ENCODE assay signal across 18 mouse cellular contexts in the genomic region with DNA sequence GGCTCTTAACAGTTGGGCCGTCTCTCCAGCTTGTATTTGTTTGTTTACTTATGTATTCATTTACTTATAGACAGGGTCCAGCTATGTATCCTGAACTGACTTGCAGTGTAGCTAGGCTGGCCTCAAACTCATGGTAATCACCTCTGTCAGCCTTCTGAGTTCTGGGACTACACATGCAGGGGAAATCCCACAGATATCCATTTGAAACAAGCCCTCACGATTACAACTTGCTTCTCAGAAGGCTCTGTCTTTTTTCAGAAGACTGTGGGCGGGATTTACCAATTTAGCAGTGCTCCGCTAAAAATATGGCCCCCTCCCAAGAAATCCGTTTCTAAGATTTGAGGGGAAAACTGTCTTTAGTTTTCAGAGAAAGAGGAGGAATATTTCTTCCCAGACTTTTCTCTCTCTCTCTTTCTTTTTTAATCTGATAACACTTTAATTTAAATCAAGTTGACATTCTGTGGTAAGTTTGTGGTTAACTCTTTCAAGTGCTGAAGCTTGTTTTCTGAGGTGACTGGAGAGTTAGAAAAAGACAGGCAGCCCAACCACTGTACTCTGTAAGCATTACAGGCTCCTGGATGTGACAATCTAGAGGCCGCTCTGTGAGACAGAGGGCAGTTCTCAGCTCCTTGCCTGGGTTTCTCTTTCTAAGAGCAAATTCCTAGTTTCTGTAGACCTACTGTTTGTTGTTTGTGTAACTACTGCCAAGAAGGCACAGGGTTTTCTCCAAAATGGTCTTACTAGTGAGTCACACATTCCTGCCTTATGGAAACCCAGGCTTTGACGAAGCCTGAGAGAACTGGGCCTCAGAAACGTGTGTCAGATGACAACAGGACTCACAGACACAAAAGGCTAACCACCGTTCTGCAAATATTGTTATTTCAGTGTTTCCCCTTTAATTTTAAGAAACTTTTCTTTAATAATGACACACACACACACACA. TPM values are rescaled to one million over a fixed set of nuclear protein-coding genes. Genes with fewer than 3 reads are reported as not detected.
DNase-seq lines count a peak whose midpoint lies in the region; ATAC-seq lines count a peak whose summit lies in the region.
"Had no signal": no experiment of that assay in that cellular context is flagged by ENCODE, and none has a peak within 500 bp of the region (broad histone marks: within the 10 kb centered on the region; RNA-seq: fewer than 3 reads in every experiment).

No protein-coding gene starts in this region.

- H3K27ac ChIP-seq in limb, embryonic 10.5 days = no peak overlapping the region
- H3K27ac ChIP-seq: hindbrain, embryonic 14.5 days; liver, embryonic 12.5 days; stomach, embryonic 15.5 days had no signal

- DNase-seq in frontal cortex, adult 2 months (ENCODE audit: extremely low spot score in 1 of 2, low spot score in 1 of 2) = peak; percentile 34 to 79
- no peak for DNase-seq in frontal cortex, postnatal 25 days (ENCODE audit: low spot score in 2 of 2)
- peak; percentile 30 for DNase-seq in thymus, postnatal 25 days
- DNase-seq in thymus, adult 18-20 months = no peak
- peak; percentile 88 for DNase-seq in induced T-regulatory cell, adult 2 months (ENCODE audit: low read depth)
- no peak for DNase-seq in limb, embryonic 10.5 days (ENCODE audit: low spot score)
- no peak for DNase-seq in urinary bladder, adult 2 months (ENCODE audit: low spot score)
- DNase-seq: kidney, postnatal 10 days; layer of hippocampus, postnatal 36 days; retina, postnatal 1 day had no signal

- no peaks in the 10 kb centered on the region for H3K4me1 ChIP-seq in limb, embryonic 10.5 days
- H3K4me1 ChIP-seq: heart, embryonic 12.5 days; liver, embryonic 12.5 days; stomach, embryonic 15.5 days had no signal

- no peak overlapping the region for H3K4me3 ChIP-seq in limb, embryonic 10.5 days
- H3K4me3 ChIP-seq: heart, embryonic 12.5 days; liver, embryonic 12.5 days; stomach, embryonic 15.5 days had no signal

- H3K36me3 ChIP-seq in limb, embryonic 10.5 days = no peaks in the 10 kb centered on the region
- H3K36me3 ChIP-seq: heart, embryonic 12.5 days; liver, embryonic 12.5 days; stomach, embryonic 15.5 days had no signal

- no peaks in the 10 kb centered on the region for H3K9me3 ChIP-seq in limb, embryonic 10.5 days (replicated peaks)
- H3K9me3 ChIP-seq: heart, embryonic 12.5 days; liver, embryonic 12.5 days; stomach, embryonic 15.5 days had no signal

- H3K27me3 ChIP-seq in limb, embryonic 10.5 days (ENCODE audit: low read depth, poor library complexity, severe bottlenecking) = no peaks in the 10 kb centered on the region
- H3K27me3 ChIP-seq: heart, embryonic 12.5 days; liver, embryonic 12.5 days; stomach, embryonic 15.5 days had no signal

- WGBS in limb, embryonic 10.5 days = 73% methylated on average over 9 of the region's 9 CpGs

- no peak for ATAC-seq in granulocyte monocyte progenitor cell, adult 5-6 weeks (replicated peaks; ENCODE audit: poor library complexity, severe bottlenecking)
- ATAC-seq: forebrain, embryonic 16.5 days; liver, embryonic 12.5 days had no signal

RNA-seq across cellular contexts. Expression of a gene that starts 12.7 kb away (rescaled TPM):
- 0.20 and 0.25 TPM in 2 replicates for polyA plus RNA-seq in frontal cortex, adult 2 months (2012; rRNA removed)
- not detected in 2 replicates for polyA plus RNA-seq in limb, embryonic 10.5 days (2016; fragmentation: Nextera tagmentation; extraction: Ambion mirVana)
- not detected in 2 replicates for total RNA-seq in granulocyte monocyte progenitor cell, adult 5-6 weeks (2014; fragmentation: Nextera tagmentation)
- total RNA-seq in granulocyte monocyte progenitor cell, adult 5-6 weeks (2017) = not detected in 2 replicates
- 0.65 and 0.96 TPM in 2 replicates for polyA plus RNA-seq in urinary bladder, adult 2 months (2012; rRNA removed)
- polyA plus RNA-seq: forebrain, embryonic 16.5 days; heart, embryonic 12.5 days; hindbrain, embryonic 14.5 days; liver, embryonic 12.5 days; neural tube, embryonic 11.5 days had no signal

RNA-seq across cellular contexts. Expression of a gene that starts 29.2 kb away (rescaled TPM):
- polyA plus RNA-seq in frontal cortex, adult 2 months (2012; rRNA removed) = not detected in 2 replicates
- not detected in 2 replicates for polyA plus RNA-seq in limb, embryonic 10.5 days (2016; fragmentation: Nextera tagmentation; extraction: Ambion mirVana)
- total RNA-seq in granulocyte monocyte progenitor cell, adult 5-6 weeks (2014; fragmentation: Nextera tagmentation) = not detected in 2 replicates
- not detected in 2 replicates for total RNA-seq in granulocyte monocyte progenitor cell, adult 5-6 weeks (2017)
- polyA plus RNA-seq in urinary bladder, adult 2 months (2012; rRNA removed) = not detected in 2 replicates
- total RNA-seq: layer of hippocampus, postnatal 36 days; megakaryocyte, adult 5-6 weeks had no signal
- polyA plus RNA-seq: forebrain, embryonic 16.5 days; heart, embryonic 12.5 days; hindbrain, embryonic 14.5 days; liver, embryonic 12.5 days; neural tube, embryonic 11.5 days; stomach, embryonic 15.5 days had no signal

RNA-seq across cellular contexts. Expression of a gene that starts 49.8 kb away (rescaled TPM):
- 14.7 and 16.7 TPM in 2 replicates for polyA plus RNA-seq in frontal cortex, adult 2 months (2012; rRNA removed)
- 0.30 and 0.81 TPM in 2 replicates for polyA plus RNA-seq in limb, embryonic 10.5 days (2016; fragmentation: Nextera tagmentation; extraction: Ambion mirVana)
- total RNA-seq in granulocyte monocyte progenitor cell, adult 5-6 weeks (2014; fragmentation: Nextera tagmentation) = 25.4 and 26.0 TPM in 2 replicates
- 14.3 and 26.1 TPM in 2 replicates for total RNA-seq in granulocyte monocyte progenitor cell, adult 5-6 weeks (2017)
- polyA plus RNA-seq in urinary bladder, adult 2 months (2012; rRNA removed) = 25.4 and 29.2 TPM in 2 replicates

RNA-seq across cellular contexts. Expression of a gene that starts 51.3 kb away (rescaled TPM):
- polyA plus RNA-seq in frontal cortex, adult 2 months (2012; rRNA removed) = 103 and 109 TPM in 2 replicates
- 190 and 195 TPM in 2 replicates for polyA plus RNA-seq in limb, embryonic 10.5 days (2016; fragmentation: Nextera tagmentation; extraction: Ambion mirVana)
- total RNA-seq in granulocyte monocyte progenitor cell, adult 5-6 weeks (2014; fragmentation: Nextera tagmentation) = 117 and 160 TPM in 2 replicates
- 180 and 233 TPM in 2 replicates for total RNA-seq in granulocyte monocyte progenitor cell, adult 5-6 weeks (2017)
- polyA plus RNA-seq in urinary bladder, adult 2 months (2012; rRNA removed) = 88.0 and 120 TPM in 2 replicates

Comparison
In these comparisons a context has a peak if more than half of its experiments do, and no peak if none do; other contexts are left out.
1. DNase-seq: peak in frontal cortex, adult 2 months (2 of 2), thymus, postnatal 25 days (single experiment) and induced T-regulatory cell, adult 2 months (single experiment); none in frontal cortex, postnatal 25 days (0 of 2), thymus, adult 18-20 months (0 of 2), limb, embryonic 10.5 days (single experiment) and urinary bladder, adult 2 months (single experiment).